Mouse (Mus musculus): ENCODE measurements at regions not wholly inside any gene's neighbourhood (a gene's known extent, or its start where the extent isn't known, plus 50 kb on each side); places are given as distances from the start of the nearest gene placed in this dataset.

DNA sequence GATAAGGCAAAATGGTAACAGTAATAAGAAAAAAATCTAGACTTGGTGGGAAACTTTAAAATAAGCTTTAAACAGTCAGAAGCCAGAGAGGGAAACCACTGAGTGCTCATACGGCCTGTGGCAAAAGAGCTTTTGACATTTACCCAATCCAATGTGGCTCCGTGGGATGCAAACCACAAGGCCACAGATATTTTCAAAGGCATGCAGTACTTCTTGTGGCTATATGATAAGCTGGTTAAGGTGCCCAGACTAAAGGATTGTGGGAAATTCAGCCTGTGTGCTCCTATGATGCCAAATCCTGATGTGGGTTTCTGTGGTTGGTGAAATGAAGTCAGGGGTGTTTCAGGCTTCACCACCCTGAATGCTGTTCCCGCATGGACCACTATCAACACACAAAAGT, 355.8 kb downstream of the Sorl1 start:
- no peak for DNase-seq (ENCODE audit: inconsistent age in 2 of 2, low spot score in 1 of 2)

DNA sequence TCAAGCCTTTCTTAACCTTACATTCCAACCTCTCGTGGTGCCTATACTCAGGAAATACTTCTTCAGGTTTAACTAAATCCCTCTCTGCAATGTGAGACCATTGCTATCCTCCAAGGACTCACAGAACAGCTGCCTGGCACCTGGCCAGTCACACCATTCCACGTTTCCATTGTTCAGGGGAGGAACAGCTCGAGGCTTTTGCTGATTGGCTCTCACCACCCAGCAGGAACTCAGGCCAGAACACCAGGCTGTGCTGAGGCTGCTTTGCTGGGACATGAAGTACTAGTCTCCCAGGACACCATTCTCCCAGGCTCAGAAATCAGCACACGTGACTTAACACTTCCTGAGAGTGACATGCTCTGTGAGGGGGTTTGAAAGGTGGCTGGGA, 357.6 kb downstream of the Sorl1 start:
- peak; percentile 48 to 50 for DNase-seq (ENCODE audit: inconsistent age in 2 of 2, low spot score in 1 of 2)

DNA sequence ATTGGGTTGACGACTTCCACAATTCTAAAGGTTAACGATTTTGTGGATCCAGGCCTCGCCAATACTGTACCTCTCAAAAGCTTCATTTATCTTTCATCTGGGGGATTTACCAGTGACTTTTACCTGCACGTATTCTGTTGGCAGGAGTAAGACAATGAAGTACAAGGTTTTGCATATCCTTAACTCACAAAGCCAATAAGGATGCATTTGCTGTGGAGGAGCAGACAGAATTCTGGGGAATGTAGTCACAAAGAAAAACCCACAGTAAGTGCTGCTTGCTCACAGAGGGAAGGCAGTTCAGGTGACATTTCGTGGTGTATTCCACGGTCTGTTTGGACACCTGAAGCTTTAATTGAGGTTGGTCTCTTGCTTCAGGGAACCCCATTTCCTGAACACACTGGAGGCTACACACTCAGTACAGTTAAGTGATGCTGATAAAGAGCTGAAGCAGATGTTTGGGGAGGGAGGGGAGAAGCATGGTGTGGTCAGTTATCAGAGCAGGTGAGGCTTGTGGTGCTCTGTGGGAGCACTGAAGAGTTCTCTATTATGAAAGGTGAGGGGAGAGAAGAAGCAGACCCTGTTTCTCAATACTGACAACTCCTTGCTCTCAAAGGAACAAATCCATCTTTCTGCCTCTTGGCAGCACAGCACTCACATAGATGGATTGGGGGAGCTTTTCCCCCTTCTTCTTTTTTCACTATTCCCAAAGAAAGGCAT, 358.1 kb downstream of the Sorl1 start:
- DNase-seq (ENCODE audit: inconsistent age in 2 of 2, low spot score in 1 of 2): no peak

DNA sequence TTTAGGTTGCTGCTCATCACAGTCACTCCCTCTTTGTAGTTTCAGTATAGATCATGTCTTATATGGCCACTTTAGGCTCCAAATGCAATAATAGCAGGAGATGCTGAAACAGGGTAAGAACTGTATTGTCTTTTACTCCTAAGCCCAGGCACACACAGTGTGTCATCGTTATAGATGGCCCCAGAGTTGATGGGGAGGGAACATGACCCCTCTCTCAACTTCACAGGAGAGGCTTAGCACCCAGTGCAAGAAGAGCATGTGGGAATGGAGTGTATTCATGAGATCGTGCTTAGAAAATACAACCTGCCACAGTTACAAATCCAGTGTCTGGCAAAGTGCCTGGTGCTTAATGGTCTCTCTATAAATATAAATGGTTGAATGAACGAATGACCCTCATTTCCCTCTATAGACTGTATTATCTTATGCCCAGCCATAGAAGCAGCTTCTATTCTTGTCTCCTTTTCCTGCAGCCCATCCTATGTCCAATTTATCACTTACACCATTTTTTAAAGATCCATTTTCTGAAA, 363.0 kb downstream of the Sorl1 start:
- no peak for DNase-seq (ENCODE audit: inconsistent age in 2 of 2, low spot score in 1 of 2)

DNA sequence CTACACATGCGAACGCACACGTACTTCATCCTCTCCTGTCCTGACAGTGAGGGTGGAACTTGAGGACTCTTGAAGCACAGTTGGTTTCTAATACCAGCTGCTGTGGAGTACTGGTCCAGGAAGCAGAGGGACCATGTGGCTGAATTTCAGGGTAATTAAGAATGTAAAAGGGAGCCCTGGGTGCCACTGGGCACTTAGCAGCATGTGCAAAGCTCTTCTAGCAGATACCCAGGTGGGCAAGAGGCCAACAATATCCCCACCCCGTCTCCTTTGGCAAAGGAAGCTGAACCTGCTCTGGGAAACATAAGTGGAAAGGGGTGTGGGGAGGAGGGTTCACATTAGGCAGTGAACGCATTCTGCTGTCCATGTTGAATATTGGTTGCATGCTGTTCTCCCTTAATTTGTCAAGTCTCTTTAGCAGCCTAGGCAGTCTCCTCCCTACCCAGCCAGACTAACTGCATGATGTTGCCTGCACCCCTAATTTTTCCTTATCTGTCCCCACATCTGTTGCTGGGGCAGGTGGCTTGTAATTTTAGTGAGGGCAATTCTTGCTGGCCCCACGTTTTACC, 369.6 kb downstream of the Sorl1 start:
- no peak for DNase-seq (ENCODE audit: inconsistent age in 2 of 2, low spot score in 1 of 2)

DNA sequence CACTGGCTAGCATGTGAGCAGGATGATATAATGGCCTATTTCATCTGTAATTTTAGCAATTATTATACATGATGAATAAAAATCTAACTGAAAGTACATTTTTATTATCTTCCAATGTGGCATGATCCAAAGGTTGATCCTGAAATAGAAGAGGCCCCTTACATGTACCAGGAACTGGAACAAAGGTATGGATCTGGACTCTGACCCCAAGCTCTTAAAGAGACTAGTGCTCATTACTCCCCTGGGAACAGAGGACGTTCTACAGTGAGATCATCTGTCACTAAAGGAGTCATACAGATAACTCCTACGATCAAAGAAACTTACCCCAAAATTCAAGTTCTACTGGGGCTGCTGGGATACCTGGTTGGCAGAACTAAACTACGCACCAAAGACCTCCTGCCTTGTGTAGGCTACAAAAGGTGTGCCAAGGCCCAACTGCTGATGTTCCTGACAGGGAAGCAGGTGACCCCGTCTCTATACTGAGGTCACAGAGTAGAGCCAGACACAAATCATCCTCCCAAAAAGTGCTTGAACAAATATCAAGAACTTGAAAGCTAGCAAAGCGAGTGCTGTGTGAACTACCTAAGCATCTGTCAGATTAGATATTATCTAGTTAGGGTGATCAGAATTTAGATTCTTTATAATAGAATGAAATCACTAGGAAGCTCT, 378.0 kb downstream of the Sorl1 start:
- DNase-seq (ENCODE audit: inconsistent age in 2 of 2, low spot score in 1 of 2): no peak

DNA sequence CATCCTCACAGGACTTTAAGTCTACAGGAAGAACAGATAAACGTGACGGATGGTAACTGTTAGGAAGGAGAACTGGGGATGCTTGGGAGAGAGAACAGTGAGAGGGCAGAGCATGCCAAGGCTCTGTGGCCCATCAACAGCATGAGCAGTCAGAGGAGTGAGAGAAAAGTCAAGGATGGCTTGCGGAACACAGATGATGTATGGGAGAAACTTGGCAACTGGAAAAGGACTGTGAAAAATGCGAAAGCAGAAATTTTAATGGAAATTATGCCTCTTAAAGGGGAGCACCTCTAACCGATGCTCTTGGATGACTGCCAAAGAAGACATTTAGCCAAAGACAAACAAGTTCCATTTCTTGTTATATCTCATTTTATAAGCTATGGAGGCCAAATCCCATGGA, 382.6 kb downstream of the Sorl1 start:
- peak; percentile 34 to 75 for DNase-seq (ENCODE audit: inconsistent age in 2 of 2, low spot score in 1 of 2)

DNA sequence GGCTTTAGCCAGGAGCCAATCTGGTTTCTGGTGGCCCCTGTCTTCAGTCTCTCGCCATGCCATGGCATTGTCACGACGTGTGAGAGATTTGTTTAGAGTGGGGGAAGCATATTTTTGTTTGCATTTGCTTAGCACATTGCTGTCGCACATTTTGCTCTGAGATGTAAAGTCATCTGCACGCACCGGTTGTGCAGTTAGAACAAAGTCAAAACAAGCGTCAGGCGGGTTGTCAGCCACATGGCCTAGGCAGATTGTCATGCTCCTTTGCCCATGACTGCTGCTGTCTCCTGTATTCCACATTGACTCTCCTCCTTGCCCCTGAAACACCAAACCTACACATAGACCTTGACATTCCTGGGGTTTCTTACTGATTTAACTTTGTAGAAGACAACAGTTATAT, 383.6 kb downstream of the Sorl1 start:
- DNase-seq (ENCODE audit: inconsistent age in 2 of 2, low spot score in 1 of 2): peak in 1 of 2 experiments; percentile 22

DNA sequence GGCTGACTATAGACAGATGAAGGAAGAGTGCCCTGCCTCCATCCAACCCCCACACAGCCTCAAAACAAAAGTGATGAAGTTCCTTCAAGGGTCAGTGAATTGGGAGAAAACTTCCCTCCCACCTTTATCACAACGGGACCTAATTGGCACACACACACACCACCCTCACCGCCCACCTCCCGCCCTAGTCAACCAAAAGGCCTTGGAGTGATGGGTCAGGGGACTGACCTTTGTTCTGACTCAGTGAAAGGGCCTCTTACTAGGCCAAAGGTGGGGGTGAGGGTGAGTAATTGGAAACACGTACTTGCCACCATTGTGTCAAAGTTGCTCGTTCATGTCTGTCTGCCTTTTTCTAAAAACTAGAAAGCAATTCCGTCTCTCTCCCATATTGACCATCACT, 386.4 kb downstream of the Sorl1 start:
- DNase-seq (ENCODE audit: inconsistent age in 2 of 2, low spot score in 1 of 2): peak in 1 of 2 experiments; percentile 56

DNA sequence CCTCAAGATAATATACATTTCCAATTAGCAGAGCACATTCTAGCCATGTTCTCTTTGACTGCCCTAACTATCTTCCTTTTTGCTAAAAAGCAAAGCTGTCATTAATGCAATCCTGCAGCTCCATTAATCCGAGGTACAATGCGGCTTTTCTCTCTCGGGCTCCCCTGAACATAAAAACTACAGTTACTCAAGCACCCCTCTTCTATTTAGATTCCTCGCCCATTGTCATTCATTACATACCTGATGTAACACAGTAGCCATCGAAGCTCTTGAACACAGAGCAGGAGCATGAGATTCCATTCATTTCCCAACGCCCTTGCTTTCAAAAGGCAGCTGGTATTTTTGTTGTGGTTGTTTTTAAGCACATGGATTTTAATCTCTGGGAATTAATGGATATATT, 387.2 kb downstream of the Sorl1 start:
- DNase-seq (ENCODE audit: inconsistent age in 2 of 2, low spot score in 1 of 2): peak in 1 of 2 experiments; percentile 20

DNA sequence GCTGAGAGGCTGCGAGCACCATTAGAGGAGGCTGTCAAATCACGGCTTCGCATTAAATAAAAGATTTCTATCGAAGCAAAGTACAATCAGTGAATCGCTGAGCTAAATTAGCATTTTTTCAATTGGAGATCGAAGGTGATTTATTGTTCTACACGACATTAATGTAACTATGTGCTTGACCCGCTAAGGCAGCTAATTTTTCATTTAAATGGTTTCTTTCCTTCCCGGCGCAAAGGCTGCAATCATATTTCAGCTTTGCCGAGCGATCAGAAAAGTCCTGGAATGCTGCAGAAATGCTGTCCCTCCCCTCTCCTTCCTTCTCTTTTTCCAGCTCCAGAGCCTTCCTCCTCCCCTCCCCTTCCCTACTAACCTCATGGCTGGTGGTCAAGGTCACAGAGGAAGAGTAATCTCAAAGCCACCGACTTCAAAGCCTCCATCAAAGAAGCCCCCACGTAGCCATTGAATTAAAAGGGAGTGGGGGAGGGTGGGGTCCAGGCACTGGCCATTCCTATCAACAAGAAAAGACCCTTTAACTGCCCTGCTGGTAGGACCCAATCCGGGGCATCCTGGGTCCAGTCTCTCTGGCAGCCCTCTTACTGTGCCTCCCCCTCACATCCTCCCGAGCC, 387.8 kb downstream of the Sorl1 start:
- peak; percentile 9 to 57 for DNase-seq (ENCODE audit: inconsistent age in 2 of 2, low spot score in 1 of 2)

DNA sequence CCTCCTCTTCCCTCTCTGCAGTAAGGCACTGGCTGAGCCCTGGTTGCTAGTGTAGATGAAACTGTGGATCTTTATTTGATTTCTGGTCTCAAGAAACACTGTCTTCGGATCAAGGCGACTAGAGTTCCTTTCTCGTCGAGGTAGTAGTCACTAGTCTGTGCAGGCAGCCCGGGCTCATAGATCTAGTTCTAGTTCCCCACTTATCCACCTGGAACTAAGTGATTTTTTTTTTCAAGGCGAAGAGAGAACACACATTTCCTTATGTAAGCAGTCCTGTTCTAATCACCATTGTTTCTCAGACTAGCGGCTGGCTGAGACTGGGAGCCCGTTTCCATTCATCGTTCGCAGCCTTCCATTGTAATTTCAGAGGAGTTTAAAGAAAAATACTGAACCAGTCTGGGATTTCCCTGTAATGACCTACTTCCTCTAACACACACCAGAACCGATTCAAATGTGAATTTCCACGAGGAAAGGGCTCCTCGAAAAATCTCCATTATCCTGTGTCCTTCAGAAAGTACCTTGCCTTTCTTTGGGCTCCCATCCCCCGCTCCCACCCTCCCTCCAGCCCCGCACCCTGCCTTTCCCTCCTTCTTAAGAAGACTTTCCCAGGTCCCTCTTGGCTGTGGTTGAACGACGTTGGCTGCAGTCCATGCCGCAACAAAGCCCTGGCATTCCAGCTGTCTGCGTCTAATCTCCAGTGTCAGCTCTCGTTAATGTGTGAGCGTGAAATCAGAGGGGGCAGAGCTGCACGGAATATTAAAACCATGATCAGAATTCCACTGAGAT, 388.5 kb downstream of the Sorl1 start:
- DNase-seq (ENCODE audit: inconsistent age in 2 of 2, low spot score in 1 of 2): peak; percentile 26 to 82

DNA sequence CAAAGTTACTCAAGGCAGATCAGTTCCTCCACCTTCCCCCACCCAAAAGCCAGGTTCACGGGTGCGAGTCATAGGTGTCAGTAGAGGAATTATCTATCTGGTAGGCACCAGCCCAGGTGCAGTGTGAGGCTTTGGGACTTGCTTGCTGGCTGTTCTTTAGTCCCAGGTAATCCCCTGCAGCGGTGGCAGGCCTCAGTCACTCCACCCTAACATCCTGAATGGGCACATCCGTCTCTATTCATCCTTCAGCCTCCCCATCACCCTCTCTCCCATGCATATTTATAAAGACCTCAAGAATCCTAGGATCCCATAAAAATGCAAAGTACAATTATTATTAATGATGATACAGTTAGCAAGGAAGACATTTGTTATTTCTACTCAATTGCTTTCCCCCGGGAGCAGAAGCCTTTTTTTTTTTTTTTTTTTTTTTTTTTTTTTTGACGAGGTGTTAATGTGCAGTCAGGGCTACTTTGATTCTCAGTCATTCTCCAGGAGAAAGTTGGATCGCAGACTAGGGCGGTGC, 389.1 kb downstream of the Sorl1 start:
- DNase-seq (ENCODE audit: inconsistent age in 2 of 2, low spot score in 1 of 2): no peak

DNA sequence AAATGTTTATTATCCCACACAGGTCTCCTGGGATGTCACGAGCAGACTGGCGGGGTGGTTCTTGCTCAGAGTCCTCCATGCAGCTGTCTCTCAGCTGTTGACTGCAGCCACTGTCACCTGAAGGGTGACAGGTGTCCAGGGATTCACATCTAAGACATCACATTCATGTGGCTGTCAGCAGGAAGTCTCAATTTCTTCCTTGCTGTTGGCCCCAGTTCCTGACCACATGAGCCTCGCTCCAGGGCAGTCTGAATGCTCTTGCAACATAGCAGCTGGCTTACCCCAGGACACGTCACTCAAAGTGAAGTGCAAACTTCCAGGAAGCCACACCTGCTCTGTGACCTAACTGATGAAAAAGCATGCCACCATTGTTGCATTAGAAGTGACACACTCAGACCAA, 402.5 kb downstream of the Sorl1 start:
- no peak for DNase-seq (ENCODE audit: inconsistent age in 2 of 2, low spot score in 1 of 2)

DNA sequence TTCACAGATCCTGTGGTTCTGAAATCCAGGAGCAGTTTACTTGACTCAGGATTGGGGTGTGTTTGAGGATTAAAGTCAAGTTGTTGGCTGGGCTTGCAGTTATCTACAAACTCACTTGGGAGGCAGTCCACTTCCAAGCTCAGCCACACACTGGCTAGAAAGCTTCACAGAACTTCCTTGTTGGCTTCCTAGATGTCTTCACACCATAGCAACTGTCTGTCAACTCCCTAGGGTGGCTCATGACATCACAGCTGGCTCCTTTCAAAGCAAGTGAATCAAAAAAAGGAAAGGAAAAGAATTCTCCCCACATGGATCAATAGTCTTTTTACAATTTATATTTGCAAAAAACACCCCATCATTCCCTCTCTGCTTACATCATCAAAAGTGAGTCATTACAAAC, 408.9 kb downstream of the Sorl1 start:
- DNase-seq (ENCODE audit: inconsistent age in 2 of 2, low spot score in 1 of 2): no peak

DNA sequence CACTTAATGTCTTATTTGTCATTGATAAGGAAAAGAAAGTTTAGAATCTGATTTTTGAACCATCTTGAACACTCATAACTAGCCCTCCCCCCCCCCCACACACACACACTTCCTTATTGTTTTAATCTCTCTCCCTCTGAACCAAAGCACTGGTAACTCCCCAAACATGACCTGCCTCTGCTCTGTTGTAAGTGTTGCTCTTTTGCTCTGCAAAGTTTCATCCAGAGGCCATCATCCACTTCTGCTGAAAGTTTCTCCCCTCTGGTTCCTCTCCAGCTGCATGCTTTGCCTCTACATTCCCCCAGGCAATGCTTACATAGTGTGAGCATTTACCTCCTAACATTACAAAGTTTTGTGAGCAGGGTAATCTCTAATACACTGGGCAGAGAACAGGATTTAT, 418.1 kb downstream of the Sorl1 start:
- no peak for DNase-seq (ENCODE audit: inconsistent age in 2 of 2, low spot score in 1 of 2)

DNA sequence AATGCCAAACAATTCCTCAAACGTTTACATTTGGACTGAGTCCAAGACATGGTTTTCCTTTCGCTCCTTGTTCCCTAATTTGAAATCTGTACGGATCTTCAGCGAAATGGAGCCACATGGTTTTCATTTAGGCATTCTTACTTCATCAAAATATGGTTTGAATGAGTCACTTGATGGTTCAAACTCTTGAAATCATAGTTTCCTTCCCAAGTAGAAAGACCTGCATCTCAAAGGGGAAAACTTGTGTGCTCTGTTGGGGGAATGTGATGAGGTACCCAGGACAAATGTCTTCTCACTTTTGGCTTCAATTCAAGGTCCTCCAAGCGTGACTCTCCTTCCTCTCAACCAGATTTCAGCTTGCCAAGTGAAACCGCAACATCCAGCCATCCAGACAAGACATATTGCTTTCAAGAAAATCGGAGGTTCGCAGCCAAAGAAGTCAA, 418.6 kb downstream of the Sorl1 start:
- DNase-seq (ENCODE audit: inconsistent age in 2 of 2, low spot score in 1 of 2): peak in 1 of 2 experiments; percentile 28

DNA sequence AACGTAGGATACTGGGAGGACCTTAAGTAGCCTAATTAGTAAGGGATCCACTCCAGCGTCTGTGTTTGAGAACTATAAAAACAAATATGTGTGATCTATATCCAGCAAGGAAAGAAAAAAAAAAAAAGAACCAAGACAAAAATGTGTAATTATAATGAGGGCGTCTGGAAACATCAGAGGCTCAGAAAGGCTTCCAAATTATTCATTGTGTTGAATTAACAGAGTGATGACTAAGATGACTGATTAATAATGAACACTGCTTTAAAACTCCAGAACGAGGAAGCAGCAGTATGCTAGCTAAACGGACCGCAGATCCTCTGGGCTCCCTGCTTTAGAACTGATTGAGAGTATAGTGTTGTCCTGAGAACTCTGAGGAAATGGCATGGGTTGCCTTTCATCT, 421.0 kb downstream of the Sorl1 start:
- DNase-seq (ENCODE audit: inconsistent age in 2 of 2, low spot score in 1 of 2): no peak

DNA sequence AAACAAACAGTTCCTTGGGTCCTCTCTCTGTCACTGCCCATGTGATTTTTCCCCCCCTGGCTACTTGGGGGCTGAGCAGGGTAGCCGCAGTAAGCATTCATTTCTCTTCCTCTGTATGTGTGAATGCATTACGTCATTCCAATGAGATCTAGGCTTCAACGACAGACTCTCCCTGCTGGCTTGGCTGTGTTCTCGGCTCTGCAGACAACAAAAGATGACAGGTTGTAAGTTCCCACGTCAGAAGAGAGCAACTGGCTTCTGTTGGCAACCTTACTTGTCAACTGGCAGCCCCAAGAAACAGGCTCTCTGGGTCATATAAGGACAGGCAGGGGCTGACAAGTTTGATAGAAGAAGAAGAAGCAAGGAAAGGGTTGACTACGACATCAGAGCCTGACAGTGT, 423.4 kb downstream of the Sorl1 start:
- DNase-seq (ENCODE audit: inconsistent age in 2 of 2, low spot score in 1 of 2): no peak

DNA sequence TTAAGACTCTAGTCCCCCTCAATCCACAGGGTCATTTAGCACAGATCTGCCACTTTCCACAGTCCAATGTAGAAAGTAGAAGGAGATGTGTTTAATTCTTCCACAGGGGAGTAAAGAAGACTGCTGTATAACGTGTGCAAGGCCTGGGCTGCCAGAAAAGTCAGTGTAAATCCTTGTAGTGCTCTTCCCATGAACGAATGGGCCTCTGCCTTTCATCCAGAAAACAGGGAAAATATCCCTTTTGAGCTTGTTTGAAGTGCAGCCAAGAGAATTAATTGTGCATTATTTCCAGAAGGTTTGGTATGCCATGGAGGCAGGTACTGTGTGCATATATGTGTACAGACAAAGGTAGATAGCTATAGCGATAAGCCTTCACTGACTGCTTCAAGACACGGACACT, 425.1 kb downstream of the Sorl1 start:
- DNase-seq (ENCODE audit: inconsistent age in 2 of 2, low spot score in 1 of 2): no peak
